Mouse (Mus musculus) liver, embryonic 14 days (tissue): ENCODE results near the gene Asb10. TPM values are rescaled to one million over a fixed set of nuclear protein-coding genes. Genes with fewer than 3 reads are reported as not detected.

ENCODE experiments used
- polyA plus RNA-seq: library from polyadenylated mRNA; depleted of rRNA; stranded (reverse); fragments of >200 nt; gene quantifications from 2 replicates; pipeline ENCODE4 v1.2.3, GENCODE M21; 2012; rRNA removed

The Asb10 gene
- 0.08 and 0.09 TPM in 2 replicates for polyA plus RNA-seq

GRCm38 (mm10) chr5:24540387-24541143 is at the start of gene Asb10:
Asb10 (minus strand) TSS chr5:24540978.

DNA sequence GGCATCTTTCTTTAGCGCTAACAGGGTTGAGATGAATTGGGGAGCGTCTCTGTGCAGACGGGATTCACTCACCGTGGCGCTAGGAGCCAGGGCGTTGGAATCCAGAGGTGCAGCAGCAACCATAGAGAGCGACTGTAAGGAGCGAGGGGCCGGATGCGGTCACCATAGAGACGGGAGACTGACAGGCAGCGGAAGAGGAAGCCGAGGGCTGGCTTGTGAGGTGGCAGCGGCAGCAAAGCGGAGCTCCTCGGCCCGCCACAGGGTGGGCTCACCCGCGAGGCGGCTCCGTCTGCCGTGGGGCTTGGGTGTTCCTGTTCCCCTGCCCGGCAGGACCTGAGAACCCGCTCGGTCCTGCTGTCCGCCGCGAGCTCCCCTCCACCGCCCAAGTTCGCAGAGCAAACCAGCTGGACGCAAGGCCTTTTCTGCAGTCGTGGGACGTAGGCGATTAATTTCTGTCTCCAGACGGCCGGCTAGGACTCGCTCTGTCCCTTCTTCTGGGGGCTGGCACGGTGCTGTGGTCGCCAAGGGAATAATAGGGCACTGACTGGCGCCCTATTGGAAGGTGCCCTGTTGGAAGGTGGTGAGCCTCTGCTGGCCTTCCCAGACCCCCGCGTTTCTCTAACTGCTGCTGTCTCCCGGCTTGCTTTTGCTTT is 45.9 kb upstream of the Asb10 start, which contains the start of gene Chpf2:
Chpf2 (plus strand) TSS at position 195 of the 653 bp plus-strand sequence.

DNA sequence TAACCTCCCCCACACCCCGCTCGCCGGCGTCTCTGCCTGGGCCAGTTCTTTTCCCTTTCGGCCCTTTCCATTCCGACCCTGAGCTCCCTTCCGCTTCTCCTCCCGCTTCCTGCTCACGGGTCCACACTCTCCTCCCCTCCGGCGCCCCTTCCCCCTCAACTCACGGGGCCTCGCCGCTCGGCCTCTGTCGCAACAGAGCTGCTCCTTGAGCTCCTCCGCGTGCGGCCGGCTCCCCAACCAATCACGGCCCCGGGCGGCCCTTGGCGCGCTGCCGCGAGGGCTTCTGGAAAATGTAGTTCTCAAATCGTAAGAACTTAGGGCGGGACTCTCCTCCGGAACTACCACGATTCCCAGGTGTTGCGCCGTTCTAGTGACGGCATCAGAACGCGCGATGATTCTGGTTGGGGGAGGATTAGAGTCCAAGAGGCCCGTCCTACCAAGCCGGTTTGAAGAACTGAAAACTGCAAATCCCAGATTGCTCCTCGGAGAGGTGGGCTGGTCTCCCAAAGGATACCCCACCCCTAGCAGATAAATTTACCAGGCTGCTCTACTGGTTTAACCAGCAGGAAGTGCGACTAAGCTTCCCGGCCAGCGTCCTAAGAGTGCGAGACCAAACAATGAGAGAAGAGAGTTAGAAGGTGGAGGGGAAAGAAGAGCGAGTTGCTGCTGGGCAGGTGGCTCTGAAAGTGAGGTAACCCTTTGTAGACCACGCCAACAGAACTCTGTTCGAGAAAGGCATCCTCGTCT is 36.6 kb upstream of the Asb10 start, which contains the start of gene Abcf2:
Abcf2 (minus strand) TSS at position 285 of the 747 bp plus-strand sequence.

GRCm38 (mm10) chr5:24556709-24557108 is 15.9 kb upstream of the Asb10 start, which contains the start of gene 4931409K22Rik:
4931409K22Rik (minus strand) TSS chr5:24556809.

GRCm38 (mm10) chr5:24526889-24527230 is 13.9 kb downstream of the Asb10 start, which contains the start of gene Gbx1:
Gbx1 (minus strand) TSS chr5:24527202.

Other genes with a start within 250 kb of the Asb10 start
- gene Kcnh2, start 189.4 kb downstream of the Asb10 start, polyA plus RNA-seq, result 0.47 and 0.57 TPM in 2 replicates
- 1.1 and 1.3 TPM in 2 replicates for gene Nos3, start 176.2 kb downstream of the Asb10 start, polyA plus RNA-seq
- gene Atg9b, start 148.8 kb downstream of the Asb10 start, polyA plus RNA-seq, result 0.52 and 0.53 TPM in 2 replicates
- gene Abcb8, start 147.3 kb downstream of the Asb10 start, polyA plus RNA-seq, result 15.1 and 17.0 TPM in 2 replicates
- gene Asic3, start 127.6 kb downstream of the Asb10 start, polyA plus RNA-seq, result 0.03 and 0.05 TPM in 2 replicates
- gene Cdk5, start 117.4 kb downstream of the Asb10 start, polyA plus RNA-seq, result 9.4 TPM in 2 replicates
- gene Slc4a2, start 117.1 kb downstream of the Asb10 start, polyA plus RNA-seq, result 9.3 and 13.0 TPM in 2 replicates
- 52.7 and 57.8 TPM in 2 replicates for gene Fastk, start 95.7 kb downstream of the Asb10 start, polyA plus RNA-seq
- 4.3 and 4.9 TPM in 2 replicates for gene Tmub1, start 93.1 kb downstream of the Asb10 start, polyA plus RNA-seq
- 15.9 and 17.7 TPM in 2 replicates for gene Agap3, start 88.8 kb downstream of the Asb10 start, polyA plus RNA-seq
- gene Gbx1, start 13.8 kb downstream of the Asb10 start, polyA plus RNA-seq, result not detected in 2 replicates
- gene 4931409K22Rik, start 15.8 kb upstream of the Asb10 start, polyA plus RNA-seq, result 0.02 TPM in 1 of 2 replicates, not detected in the other
- gene Abcf2, start 36.5 kb upstream of the Asb10 start, polyA plus RNA-seq, result 31.4 and 35.9 TPM in 2 replicates
- gene Chpf2, start 45.8 kb upstream of the Asb10 start, polyA plus RNA-seq, result 4.7 and 5.8 TPM in 2 replicates
- 1.1 and 1.5 TPM in 2 replicates for gene Smarcd3, start 83.4 kb upstream of the Asb10 start, polyA plus RNA-seq
- gene Nub1, start 144.6 kb upstream of the Asb10 start, polyA plus RNA-seq, result 11.5 and 11.7 TPM in 2 replicates
- 1.1 and 1.2 TPM in 2 replicates for gene Wdr86, start 189.7 kb upstream of the Asb10 start, polyA plus RNA-seq
- gene Crygn, start 217.0 kb upstream of the Asb10 start, polyA plus RNA-seq, result 0.08 TPM in 1 of 2 replicates, not detected in the other